Mouse (Mus musculus) neural tube, embryonic 12.5 days (tissue): ENCODE results near the gene Calm1. TPM values are rescaled to one million over a fixed set of nuclear protein-coding genes. Genes with fewer than 3 reads are reported as not detected.
"Not testable (repeated sequence)": the region's sequence is repeated elsewhere in the genome, so short reads cannot be mapped to it uniquely, and the experiment has no call there.

ENCODE experiments used
- ATAC-seq: fragments of 200-750 bp; cut with Nextera tagmentation; 2 replicates; pipeline ENCODE4 v1.8.0; 2017; ENCODE audit warnings: low read depth, mild to moderate bottlenecking, moderate TSS enrichment, moderate library complexity; ENCODE audit not compliant: low FRiP score
- H3K27ac ChIP-seq: fragments of 300-500 bp; sonication (generic); 2 replicates; pipeline ENCODE4 v1.5.1; 2016
- H3K27me3 ChIP-seq: fragments of 300-500 bp; sonication (generic); replicated peaks from 2 replicates; pipeline ENCODE4 v1.6.1; 2016; ENCODE audit warnings: mild to moderate bottlenecking
- H3K36me3 ChIP-seq: fragments of 300-500 bp; sonication (generic); 2 replicates; pipeline ENCODE4 v1.6.1; 2016; ENCODE audit warnings: mild to moderate bottlenecking
- H3K4me1 ChIP-seq: fragments of 300-500 bp; sonication (generic); 2 replicates; pipeline ENCODE4 v1.6.1; 2016
- H3K4me2 ChIP-seq: fragments of 300-500 bp; sonication (generic); replicated peaks from 2 replicates; pipeline ENCODE4 v1.6.1; 2016; ENCODE audit warnings: mild to moderate bottlenecking
- H3K4me3 ChIP-seq: fragments of 300-500 bp; sonication (generic); 2 replicates; pipeline ENCODE4 v1.5.1; 2016
- H3K9ac ChIP-seq: fragments of 300-500 bp; sonication (generic); 2 replicates; pipeline ENCODE4 v1.6.1; 2016; ENCODE audit warnings: mild to moderate bottlenecking
- H3K9me3 ChIP-seq: fragments of 300-500 bp; sonication (generic); 2 replicates; pipeline ENCODE4 v1.6.1; 2016; ENCODE audit warnings: mild to moderate bottlenecking
- WGBS: fragments of 180-500 bp; shearing (Covaris S2); methylation state at CpG from one replicate; pipeline ENCODE4 v1.1.7; 2016; 5-methylcytosine and 5-hydroxymethylcytosine counted together
- polyA plus RNA-seq: library from polyadenylated mRNA; unstranded; fragments of >200 nt; fragmentation: Nextera tagmentation; extraction: Ambion mirVana; gene quantifications from 2 replicates; pipeline ENCODE4 v1.2.1, GENCODE M21; 2016

The Calm1 gene
- polyA plus RNA-seq, 1 experiment from 2014 or later, result 1,801 TPM

DNA sequence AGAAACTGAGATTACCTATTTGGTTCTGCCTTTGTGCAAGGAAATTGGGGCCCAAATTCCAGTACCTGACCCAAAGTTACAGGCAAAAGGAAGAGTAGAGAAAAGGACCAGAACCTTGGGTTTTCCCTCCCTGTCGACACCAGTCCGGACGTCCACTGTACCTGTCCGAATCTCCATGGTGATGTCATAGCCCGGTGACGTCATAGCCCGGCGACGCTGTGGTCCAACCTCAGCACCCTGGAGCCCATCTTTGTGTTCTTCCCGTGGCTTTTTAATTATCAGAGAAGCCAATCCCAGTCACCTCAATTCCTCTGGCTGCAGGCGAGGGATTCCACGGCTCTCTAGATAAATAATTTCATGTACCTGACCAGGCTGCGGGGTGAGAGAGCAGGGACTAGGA lies 18.4 kb upstream of the Calm1 start:
- Histone ChIP-seq H3K4me2 (no peak overlapping the region), H3K27ac (no peak overlapping the region), H3K9me3 (no peaks in the 10 kb centered on the region), H3K9ac (no peak overlapping the region), H3K4me3 (no peak overlapping the region), H3K27me3 (no peaks in the 10 kb centered on the region), H3K4me1 (peaks cover 10% of the 10 kb centered on the region), H3K36me3 (no peaks in the 10 kb centered on the region)
- no peak for ATAC-seq
- 93% methylated on average over 13 of the region's 13 CpGs for WGBS

DNA sequence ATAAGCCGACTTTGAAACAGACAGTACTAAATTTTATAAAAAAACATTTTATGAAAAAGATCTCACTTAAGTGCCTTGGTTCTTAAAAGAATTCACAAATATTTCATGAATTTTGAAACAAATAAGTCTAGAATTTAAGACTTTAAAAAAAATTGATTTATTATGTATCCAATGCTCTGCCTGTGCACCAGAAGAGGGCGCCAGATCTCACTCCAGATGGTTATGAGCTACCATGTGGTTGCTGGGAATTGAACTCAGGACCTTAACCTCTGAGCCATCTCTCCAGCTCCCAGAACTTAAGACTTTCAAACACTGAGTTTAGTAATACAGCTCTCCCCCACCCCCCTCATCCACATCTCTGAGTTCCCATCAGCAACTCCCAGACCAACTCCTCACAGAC lies 16.6 kb upstream of the Calm1 start:
- Histone ChIP-seq H3K9ac (no peak overlapping the region), H3K4me1 (peaks cover 5% of the 10 kb centered on the region), H3K9me3 (no peaks in the 10 kb centered on the region), H3K27ac (no peak overlapping the region), H3K27me3 (no peaks in the 10 kb centered on the region), H3K36me3 (no peaks in the 10 kb centered on the region), H3K4me2 (no peak overlapping the region), H3K4me3 (no peak overlapping the region)
- WGBS, result 84% methylated on average over 2 of the region's 2 CpGs
- no peak for ATAC-seq

DNA sequence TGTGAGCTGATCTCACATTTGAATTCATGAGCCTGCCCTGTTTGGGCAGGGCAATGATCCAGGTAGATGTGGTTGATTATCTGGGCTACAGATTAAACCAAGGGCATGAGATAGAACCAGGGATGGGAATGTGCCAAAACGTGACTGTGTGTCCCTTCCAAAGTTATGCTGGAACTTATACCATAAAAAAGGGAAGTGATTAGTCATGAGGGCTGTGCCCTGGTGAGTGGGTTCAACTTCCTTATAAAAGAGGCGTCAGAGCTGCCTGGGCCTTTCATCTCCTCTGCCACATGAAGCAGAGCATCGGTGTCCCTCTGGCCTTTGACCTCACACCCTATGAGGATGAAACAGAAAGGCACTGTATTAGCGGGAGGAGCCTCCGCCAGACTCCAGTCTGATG lies 15.3 kb upstream of the Calm1 start:
- WGBS, result 69% methylated on average over 5 of the region's 5 CpGs
- Histone ChIP-seq H3K27ac (no peak overlapping the region), H3K4me3 (no peak overlapping the region), H3K4me1 (peaks cover 6% of the 10 kb centered on the region; the same call in 1 of the 2 replicates), H3K27me3 (no peaks in the 10 kb centered on the region), H3K36me3 (no peaks in the 10 kb centered on the region), H3K9me3 (no peaks in the 10 kb centered on the region), H3K4me2 (no peak overlapping the region), H3K9ac (no peak overlapping the region)
- no peak for ATAC-seq

DNA sequence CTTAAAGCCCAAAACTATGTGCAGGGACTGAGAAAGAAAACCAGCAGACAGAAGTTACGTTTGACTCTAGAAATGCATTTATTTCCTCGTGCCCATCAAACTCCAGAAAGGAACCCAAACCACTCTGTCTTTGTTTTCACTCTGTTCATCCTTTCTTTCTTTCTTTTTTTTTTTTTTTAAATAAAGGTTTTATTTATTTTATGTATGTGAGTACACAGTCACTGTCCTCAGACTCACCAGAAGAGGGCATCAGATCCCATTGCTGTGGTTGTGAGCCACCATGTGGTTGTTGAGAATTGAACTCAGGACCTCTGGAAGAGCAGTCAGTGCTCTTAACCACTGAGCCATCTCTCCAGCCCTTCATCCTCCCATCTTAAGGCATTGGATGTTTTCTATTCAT lies 14.3 kb upstream of the Calm1 start:
- not testable (repeated sequence) for H3K4me1 ChIP-seq, H3K27ac ChIP-seq, H3K4me3 ChIP-seq, ATAC-seq, H3K9ac ChIP-seq, H3K36me3 ChIP-seq, H3K4me2 ChIP-seq, H3K27me3 ChIP-seq, H3K9me3 ChIP-seq
- 91% methylated on average over 2 of the region's 2 CpGs for WGBS

DNA sequence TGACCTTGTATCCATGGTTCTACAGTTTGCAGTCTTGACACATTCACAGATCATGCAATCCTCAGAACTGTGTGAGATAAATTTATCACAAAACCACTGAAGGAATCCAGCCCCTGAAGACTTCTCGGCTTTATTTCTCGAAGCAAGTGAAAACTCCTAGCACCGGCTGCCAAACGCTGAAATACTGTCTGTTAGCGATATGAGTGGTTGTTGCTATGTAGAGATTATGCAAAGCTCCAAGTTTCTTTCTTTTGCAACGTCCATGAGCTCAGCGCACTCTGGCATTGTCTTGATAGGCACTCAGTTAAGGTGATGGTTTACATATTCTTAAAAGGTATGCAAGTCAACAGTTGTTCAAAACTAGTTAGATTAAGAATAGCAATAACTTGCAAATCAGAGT lies 13.3 kb upstream of the Calm1 start:
- H3K27ac ChIP-seq, result no peak overlapping the region
- H3K9me3 ChIP-seq, result no peaks in the 10 kb centered on the region
- H3K27me3 ChIP-seq, result no peaks in the 10 kb centered on the region
- H3K4me1 ChIP-seq, result peaks cover 6% of the 10 kb centered on the region; the same call in 1 of the 2 replicates
- 74% methylated on average over 7 of the region's 7 CpGs for WGBS
- ATAC-seq, result no peak
- H3K36me3 ChIP-seq, result no peaks in the 10 kb centered on the region
- no peak overlapping the region for H3K4me3 ChIP-seq
- no peak overlapping the region for H3K4me2 ChIP-seq
- H3K9ac ChIP-seq, result no peak overlapping the region

DNA sequence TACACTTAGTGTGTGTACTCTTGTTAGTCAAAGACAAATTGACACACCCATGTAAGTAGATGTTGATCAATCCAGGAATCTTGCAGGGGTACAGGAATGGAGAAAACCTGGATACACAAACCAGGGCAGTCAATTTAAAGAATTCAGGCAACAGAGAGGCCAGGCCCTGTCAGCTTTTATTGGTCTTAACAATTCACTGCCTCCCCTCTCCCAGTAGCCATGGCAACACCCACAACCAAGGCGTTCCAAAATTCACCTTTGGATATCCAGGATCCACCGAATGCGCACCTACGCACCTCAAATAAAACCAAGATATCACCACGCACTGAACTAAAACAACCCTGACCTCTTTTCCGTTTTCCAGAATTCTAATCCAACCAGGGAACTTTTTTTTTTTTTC lies 12.9 kb upstream of the Calm1 start:
- H3K9ac ChIP-seq, result peak overlapping the region; percentile 85
- peak overlapping the region; percentile 77 for H3K4me2 ChIP-seq
- no peak for ATAC-seq
- WGBS, result 3% methylated on average over 6 of the region's 6 CpGs
- no peaks in the 10 kb centered on the region for H3K36me3 ChIP-seq
- H3K27ac ChIP-seq, result peak overlapping the region; percentile 93
- H3K9me3 ChIP-seq, result no peaks in the 10 kb centered on the region
- H3K4me1 ChIP-seq, result peaks cover 6% of the 10 kb centered on the region; the same call in 1 of the 2 replicates
- H3K27me3 ChIP-seq, result no peaks in the 10 kb centered on the region
- peak overlapping the region; percentile 49 for H3K4me3 ChIP-seq

DNA sequence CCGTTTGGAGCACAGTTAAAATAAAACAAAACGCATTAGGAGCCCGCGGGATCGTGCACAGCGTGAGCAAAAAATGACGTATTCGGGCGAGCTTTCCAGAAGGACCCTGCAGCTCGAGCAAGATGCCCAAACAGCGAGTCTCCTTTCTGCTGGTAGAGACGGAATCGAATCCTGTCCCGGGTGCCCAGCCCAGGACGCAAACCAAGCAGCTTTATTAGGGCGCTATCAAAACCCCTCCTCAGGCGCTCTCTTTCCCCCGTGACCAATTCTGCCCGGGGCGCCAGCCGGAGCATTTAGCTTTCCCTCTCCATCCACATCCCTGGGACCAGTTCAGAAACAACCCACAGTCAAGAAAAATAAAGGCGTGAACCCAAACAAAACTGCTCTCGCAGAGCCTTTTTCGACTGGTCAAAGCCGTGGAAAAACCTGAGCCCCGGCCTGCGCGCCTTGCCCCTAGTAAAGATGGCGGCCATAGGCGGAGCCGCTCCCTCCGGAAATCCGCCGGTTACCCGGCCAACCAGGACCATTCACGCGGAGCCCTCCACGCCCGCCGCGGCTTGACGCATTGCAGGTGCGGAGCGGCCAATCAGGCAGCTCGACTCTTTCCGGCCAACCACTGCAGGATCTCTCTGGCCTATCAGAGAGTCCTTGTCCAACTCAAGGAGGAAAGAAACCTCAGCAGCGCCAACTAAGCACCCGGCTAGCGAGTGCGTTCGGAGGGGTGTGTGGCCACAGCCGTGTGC lies 12.1 kb upstream of the Calm1 start:
- peak; percentile 100 for ATAC-seq
- peak overlapping the region; percentile 49 for H3K4me3 ChIP-seq
- under 1% methylated on average over 52 of the region's 52 CpGs for WGBS
- H3K27me3 ChIP-seq, result no peaks in the 10 kb centered on the region
- no peaks in the 10 kb centered on the region for H3K9me3 ChIP-seq
- H3K4me2 ChIP-seq, result peak overlapping the region; percentile 77
- H3K27ac ChIP-seq, result peak overlapping the region; percentile 93
- H3K4me1 ChIP-seq, result peaks cover 6% of the 10 kb centered on the region; the same call in 1 of the 2 replicates
- H3K9ac ChIP-seq, result peak overlapping the region; percentile 85
- no peaks in the 10 kb centered on the region for H3K36me3 ChIP-seq

DNA sequence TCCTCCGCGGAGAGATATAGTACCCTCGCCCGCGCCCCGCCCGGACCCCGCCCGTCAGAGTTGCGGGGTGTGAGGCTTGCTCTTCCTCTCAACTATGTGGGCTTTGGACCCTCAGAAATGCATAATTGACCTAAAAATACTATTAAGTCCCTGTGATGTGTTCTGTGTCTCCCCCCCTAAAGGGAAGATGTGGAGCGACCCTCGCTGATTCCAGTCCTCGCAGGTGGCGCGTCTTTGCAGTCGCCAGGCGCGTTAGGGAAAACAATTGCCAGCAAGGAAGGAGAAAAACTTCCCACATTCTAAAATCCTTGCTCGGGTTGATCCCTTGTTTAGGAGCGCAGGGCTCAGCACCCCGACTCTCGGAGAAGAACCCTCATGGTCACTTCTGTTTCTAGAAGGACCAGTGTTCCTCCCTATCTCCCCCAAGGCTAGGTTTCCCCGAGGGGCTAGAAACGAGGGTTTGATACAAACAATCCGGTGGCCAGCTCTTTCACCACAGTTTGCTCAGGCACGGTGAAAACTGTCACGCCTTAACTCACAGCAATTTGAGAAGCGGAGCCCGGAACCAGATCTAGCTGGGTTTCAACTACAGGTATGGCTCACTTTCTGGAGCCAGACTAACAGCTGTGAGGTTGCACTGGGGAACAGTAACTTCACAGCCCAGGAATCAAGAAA lies 11.3 kb upstream of the Calm1 start:
- Histone ChIP-seq H3K27me3 (no peaks in the 10 kb centered on the region), H3K36me3 (no peaks in the 10 kb centered on the region), H3K9me3 (no peaks in the 10 kb centered on the region), H3K4me3 (peak overlapping the region; percentile 49), H3K27ac (peak overlapping the region; percentile 86), H3K4me1 (peaks cover 6% of the 10 kb centered on the region; the same call in 1 of the 2 replicates), H3K4me2 (peak overlapping the region; percentile 77), H3K9ac (peak overlapping the region; percentile 58)
- ATAC-seq, result peak; percentile 5; the same call in 1 of the 2 replicates
- 3% methylated on average over 29 of the region's 29 CpGs for WGBS

DNA sequence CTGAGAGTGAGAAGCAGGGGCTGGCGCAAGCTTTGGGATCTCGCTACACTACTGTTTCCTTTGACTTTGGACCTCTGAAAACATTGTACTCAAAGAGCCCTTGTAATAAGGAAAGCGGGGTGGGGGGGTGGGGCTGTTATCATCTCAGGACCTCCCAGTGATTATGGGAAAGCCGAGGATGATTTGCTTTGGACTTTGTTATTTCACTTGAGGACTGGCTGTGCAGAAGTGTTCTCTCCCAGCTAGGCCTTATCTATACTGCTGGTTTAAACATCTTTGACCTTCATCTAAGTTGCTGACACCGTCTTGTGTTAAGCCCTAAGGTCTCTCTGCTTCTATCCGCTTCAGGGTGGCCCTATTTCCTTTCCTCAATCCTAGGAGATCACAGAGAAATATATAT lies 8.4 kb upstream of the Calm1 start:
- 87% methylated on average over 6 of the region's 6 CpGs for WGBS
- Histone ChIP-seq H3K36me3 (no peaks in the 10 kb centered on the region), H3K4me1 (peaks cover 5% of the 10 kb centered on the region; the same call in 1 of the 2 replicates), H3K9ac (no peak overlapping the region), H3K4me3 (no peak overlapping the region), H3K9me3 (no peaks in the 10 kb centered on the region), H3K27ac (no peak overlapping the region), H3K27me3 (no peaks in the 10 kb centered on the region), H3K4me2 (no peak overlapping the region)
- ATAC-seq, result no peak

DNA sequence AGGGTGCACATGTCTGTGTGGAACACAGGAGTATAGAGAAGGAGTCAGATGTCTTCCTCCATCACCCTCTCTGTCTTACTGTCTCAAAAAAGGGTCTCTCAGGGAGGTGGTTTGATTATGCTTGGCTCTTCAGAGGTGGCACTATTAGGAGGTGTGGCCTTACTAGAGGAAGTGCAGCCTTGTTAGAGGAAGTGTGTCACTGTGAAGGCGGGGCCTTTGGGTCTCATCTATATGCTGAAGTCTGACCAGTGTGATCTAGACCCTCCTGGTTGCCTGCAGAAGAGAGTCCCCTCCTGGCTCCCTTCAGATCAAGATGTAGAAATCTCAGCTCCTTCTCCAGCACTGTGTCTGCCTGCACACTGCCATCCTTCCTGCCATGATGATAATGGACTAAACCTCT lies 5.1 kb upstream of the Calm1 start:
- H3K36me3 ChIP-seq, result no peaks in the 10 kb centered on the region
- no peak overlapping the region for H3K4me2 ChIP-seq
- 88% methylated on average over 1 of the region's 1 CpGs for WGBS
- no peak overlapping the region for H3K4me3 ChIP-seq
- ATAC-seq, result no peak
- no peak overlapping the region for H3K9ac ChIP-seq
- H3K27me3 ChIP-seq, result no peaks in the 10 kb centered on the region
- no peak overlapping the region for H3K27ac ChIP-seq
- no peaks in the 10 kb centered on the region for H3K9me3 ChIP-seq
- H3K4me1 ChIP-seq, result no peaks in the 10 kb centered on the region

DNA sequence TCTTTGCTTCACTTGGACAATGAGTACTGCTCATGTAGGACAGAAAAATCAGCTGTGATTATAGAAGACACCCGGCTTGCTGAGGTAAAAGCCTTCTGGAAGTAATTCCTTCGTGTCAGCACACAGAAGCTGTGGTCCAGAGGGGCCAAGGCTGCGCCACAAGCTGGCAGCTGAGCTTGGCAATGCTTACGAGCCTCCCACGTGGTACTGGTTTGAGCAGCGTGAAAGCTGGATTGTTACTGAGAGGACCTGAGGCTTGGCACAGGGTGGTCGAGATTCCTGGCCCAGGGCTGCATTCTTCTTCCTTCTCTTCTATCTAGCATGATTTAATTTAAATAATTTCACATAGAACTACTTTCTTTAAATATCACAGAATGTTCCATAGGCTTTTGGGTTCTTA lies 2.4 kb upstream of the Calm1 start:
- Histone ChIP-seq H3K27ac (no peak overlapping the region), H3K4me1 (peaks cover 8% of the 10 kb centered on the region), H3K36me3 (no peaks in the 10 kb centered on the region), H3K9ac (no peak overlapping the region), H3K27me3 (no peaks in the 10 kb centered on the region), H3K9me3 (no peaks in the 10 kb centered on the region), H3K4me2 (no peak overlapping the region), H3K4me3 (no peak overlapping the region)
- ATAC-seq, result no peak
- 78% methylated on average over 7 of the region's 7 CpGs for WGBS

DNA sequence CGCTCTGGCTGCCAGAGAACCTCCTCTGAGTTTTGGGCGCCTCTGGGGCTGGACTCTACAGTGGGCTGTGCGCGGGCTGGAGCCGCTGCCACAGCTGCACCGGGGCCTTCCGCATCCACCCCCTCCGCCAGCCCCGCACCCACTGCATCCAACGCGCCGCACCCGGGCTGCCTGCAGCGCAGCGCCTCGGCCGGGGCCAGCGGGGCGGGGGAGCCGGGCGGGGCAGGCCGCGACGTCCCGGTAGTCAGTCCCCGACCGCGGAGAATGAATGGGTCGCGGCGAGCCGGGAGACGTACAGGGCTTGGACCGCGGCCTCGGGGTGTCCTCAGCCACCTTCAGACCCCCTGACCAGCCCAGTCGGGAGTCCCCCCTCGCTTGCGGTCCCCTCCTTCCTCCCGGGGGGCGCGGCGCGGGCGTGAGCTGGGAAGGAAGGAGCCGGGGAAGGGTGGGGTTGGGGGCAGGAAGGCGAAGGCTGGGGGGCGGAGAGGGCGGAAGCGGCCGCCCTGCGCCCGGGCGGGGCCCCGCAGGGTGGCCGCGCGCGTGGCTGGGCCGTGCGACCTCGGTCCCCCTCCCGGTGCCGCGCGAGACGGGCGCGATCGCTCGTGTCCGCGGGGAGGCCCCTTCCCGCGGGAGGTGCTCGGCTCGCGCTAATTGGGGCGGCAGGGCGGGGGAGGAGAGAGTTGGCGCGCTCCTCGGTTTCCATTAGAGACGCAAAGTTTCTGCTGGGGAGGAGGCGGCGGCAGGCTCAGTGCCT lies 833 bp downstream of the Calm1 start:
- H3K4me3 ChIP-seq, result peak overlapping the region; percentile 100
- peak overlapping the region; percentile 90 for H3K4me2 ChIP-seq
- H3K4me1 ChIP-seq, result peaks cover 22% of the 10 kb centered on the region
- ATAC-seq, result peak; percentile 84
- peak overlapping the region; percentile 74; the same call in 1 of the 2 replicates for H3K27ac ChIP-seq
- WGBS, result under 1% methylated on average over 78 of the region's 86 CpGs
- no peaks in the 10 kb centered on the region for H3K9me3 ChIP-seq
- H3K36me3 ChIP-seq, result peaks cover 25% of the 10 kb centered on the region
- H3K9ac ChIP-seq, result peak overlapping the region; percentile 98
- no peaks in the 10 kb centered on the region for H3K27me3 ChIP-seq
